Comparison of ENCODE assay signal across 10 mouse cellular contexts in genomic region chr5:30466315-30466714, GRCm38 (mm10). TPM values are rescaled to one million over a fixed set of nuclear protein-coding genes. Genes with fewer than 3 reads are reported as not detected.
DNase-seq lines count a peak whose midpoint lies in the region; ATAC-seq and TF ChIP-seq lines count a peak whose summit lies in the region.
"Had no signal": no experiment of that assay in that cellular context is flagged by ENCODE, and none has a peak within 500 bp of the region (broad histone marks: within the 10 kb centered on the region; RNA-seq: fewer than 3 reads in every experiment).

No protein-coding gene starts in this region.

- H3K9me3 ChIP-seq in heart, embryonic 10.5 days = no peaks in the 10 kb centered on the region
- H3K9me3 ChIP-seq in stomach, postnatal 0 days (ENCODE audit: control insufficient read depth, low read length) = no peaks in the 10 kb centered on the region

- H3K4me2 ChIP-seq in stomach, postnatal 0 days (replicated peaks; ENCODE audit: low read depth) = peak overlapping the region; percentile 49

- H3K4me3 ChIP-seq in heart, embryonic 10.5 days = peak overlapping the region; percentile 52
- H3K4me3 ChIP-seq in stomach, postnatal 0 days (ENCODE audit: low read depth, low read length) = no peak overlapping the region

- 39% methylated on average over 9 of the region's 9 CpGs for WGBS in heart, embryonic 10.5 days
- WGBS in stomach, postnatal 0 days = 36% methylated on average over 9 of the region's 9 CpGs

- peak overlapping the region; percentile 23; the same call in 1 of the 2 replicates for H3K27ac ChIP-seq in heart, embryonic 10.5 days
- H3K27ac ChIP-seq in stomach, postnatal 0 days (replicated peaks) = no peak overlapping the region

- TF ChIP-seq EP300 in stomach, postnatal 0 days (optimal IDR thresholded peaks at IDR 0.05) = no peak

- no peak for DNase-seq in heart, embryonic 10.5 days (ENCODE audit: low spot score)
- DNase-seq in heart, adult 11 months = no peak
- peak; percentile 74 to 83 for DNase-seq in right cerebral cortex, postnatal 10 days (ENCODE audit: low spot score in 2 of 2)
- DNase-seq in right cerebral cortex, adult 18-20 months = no peak
- peak; percentile 32 to 33 for DNase-seq in layer of hippocampus, postnatal 10 days (ENCODE audit: low spot score in 2 of 2)
- DNase-seq in stomach, postnatal 0 days (ENCODE audit: low spot score) = peak; percentile 30
- DNase-seq in cerebellum, postnatal 4 days (ENCODE audit: low spot score in 2 of 2) = no peak
- DNase-seq in liver = no peak

- H3K27me3 ChIP-seq in heart, embryonic 10.5 days (ENCODE audit: insufficient read depth, poor library complexity, severe bottlenecking) = peaks cover 62% of the 10 kb centered on the region
- H3K27me3 ChIP-seq in stomach, postnatal 0 days (ENCODE audit: control insufficient read depth, insufficient read depth, low read length) = no peaks in the 10 kb centered on the region

- no peak for TF ChIP-seq CTCF in stomach, postnatal 0 days (IDR thresholded peaks at IDR 0.05; ENCODE audit: low read depth)

- no peaks in the 10 kb centered on the region for H3K36me3 ChIP-seq in heart, embryonic 10.5 days
- no peaks in the 10 kb centered on the region for H3K36me3 ChIP-seq in stomach, postnatal 0 days (ENCODE audit: control insufficient read depth, insufficient read depth, low read length)

- H3K4me1 ChIP-seq in heart, embryonic 10.5 days = peaks cover 22% of the 10 kb centered on the region
- H3K4me1 ChIP-seq in stomach, postnatal 0 days (replicated peaks; ENCODE audit: control insufficient read depth, insufficient read depth) = no peaks in the 10 kb centered on the region

- no peak for ATAC-seq in stomach, postnatal 0 days (ENCODE audit: low FRiP score, low TSS enrichment)

- no peak overlapping the region for H3K9ac ChIP-seq in stomach, postnatal 0 days (ENCODE audit: low read length)

RNA-seq across cellular contexts. Expression of gene 1700001C02Rik, which starts 0.5 kb away (rescaled TPM):
- not detected in 2 replicates for polyA plus RNA-seq in heart, embryonic 10.5 days (2016; fragmentation: Nextera tagmentation; extraction: Ambion mirVana)
- total RNA-seq in layer of hippocampus, postnatal 10 days (2021) = 1 to 10 TPM in 1 of 2 experiments, not detected in 1; 1.3 TPM
- polyA plus RNA-seq in stomach, postnatal 0 days (2015; fragmentation: Nextera tagmentation; extraction: Ambion mirVana) = not detected in 2 replicates
- total RNA-seq: hematopoietic stem cell, adult 5-6 weeks had no signal
- polyA plus RNA-seq: C2C12 had no signal

RNA-seq across cellular contexts. Expression of gene Otof, which starts 4.6 kb away (rescaled TPM):
- polyA plus RNA-seq in heart, embryonic 10.5 days (2016; fragmentation: Nextera tagmentation; extraction: Ambion mirVana) = 0.15 and 0.21 TPM in 2 replicates
- 1 to 10 TPM; 7.0 to 7.3 TPM for total RNA-seq in layer of hippocampus, postnatal 10 days (2021)
- polyA plus RNA-seq in stomach, postnatal 0 days (2015; fragmentation: Nextera tagmentation; extraction: Ambion mirVana) = 0.02 TPM in 2 replicates
- total RNA-seq: hematopoietic stem cell, adult 5-6 weeks had no signal
- polyA plus RNA-seq: C2C12 had no signal

Comparison
In these comparisons a context has a peak if more than half of its experiments do, and no peak if none do; other contexts are left out.
1. DNase-seq: peak in right cerebral cortex, postnatal 10 days (2 of 2), layer of hippocampus, postnatal 10 days (2 of 2) and stomach, postnatal 0 days (single experiment); none in heart, embryonic 10.5 days (single experiment), heart, adult 11 months (single experiment), right cerebral cortex, adult 18-20 months (single experiment), cerebellum, postnatal 4 days (0 of 2) and liver (single experiment).